Mouse (Mus musculus) olfactory bulb, adult 2 months (tissue): Measurements from ENCODE around the gene Celsr2. TPM values are rescaled to one million over a fixed set of nuclear protein-coding genes. Genes with fewer than 3 reads are reported as not detected.

Experiments
- H3K27ac ChIP-seq: fragments of 200-500 bp; 2 replicates; pipeline ENCODE4 v1.5.1; 2012; ENCODE audit warnings: low read depth, low read length; ENCODE audit not compliant: insufficient read depth
- H3K4me1 ChIP-seq: fragments of 200-500 bp; 2 replicates; pipeline ENCODE4 v1.6.1; 2012; ENCODE audit warnings: low read length; ENCODE audit not compliant: control insufficient read depth, insufficient read depth
- H3K4me3 ChIP-seq: fragments of 200-500 bp; 2 replicates; pipeline ENCODE4 v1.5.1; 2012; ENCODE audit warnings: mild to moderate bottlenecking, low read depth, low read length, moderate library complexity; ENCODE audit not compliant: insufficient read depth
- CTCF ChIP-seq: fragments of 200-500 bp; IDR thresholded peaks from 2 replicates; pipeline ENCODE4 v1.5.1; 2012; ENCODE audit warnings: low read depth, mild to moderate bottlenecking, low read length, moderate library complexity; ENCODE audit not compliant: insufficient read depth
- POLR2A ChIP-seq: fragments of 200-500 bp; IDR thresholded peaks from 2 replicates; pipeline ENCODE4 v1.6.1; 2012; ENCODE audit warnings: mild to moderate bottlenecking, low read depth, low read length, moderate library complexity; ENCODE audit not compliant: insufficient read depth
- WGBS: fragments of 180-500 bp; shearing (Covaris S2); methylation state at CpG from one replicate; pipeline ENCODE4 v1.1.7; 2018; 5-methylcytosine and 5-hydroxymethylcytosine counted together
- polyA plus RNA-seq: library from polyadenylated mRNA; stranded (reverse); fragments of >200 nt; gene quantifications from 2 replicates; pipeline ENCODE4 v1.2.4, GENCODE M21; 2012; ENCODE audit warnings: low replicate concordance; ENCODE audit not compliant: missing spikeins, insufficient read depth, insufficient read length

The Celsr2 gene
- polyA plus RNA-seq, 1 experiment, result not detected

DNA sequence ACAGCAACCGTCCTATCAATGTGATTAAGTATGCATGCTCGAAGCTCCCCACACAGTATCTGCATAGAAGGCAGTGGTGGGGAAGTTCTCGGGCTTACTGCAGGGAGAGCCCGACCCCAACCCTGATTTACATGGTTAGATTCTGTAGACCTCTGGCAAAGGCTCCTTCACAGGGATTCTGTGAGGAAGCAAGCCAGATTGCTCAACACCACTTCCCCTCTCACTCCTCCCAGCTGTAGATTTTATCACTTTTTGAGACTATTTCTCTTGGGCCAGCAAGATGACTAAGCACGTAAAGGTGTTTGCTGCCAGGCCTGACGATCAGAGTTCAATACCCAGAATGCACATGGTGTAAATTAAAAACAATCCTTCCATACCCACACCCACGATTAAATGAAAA, 69.5 kb downstream of the Celsr2 start:
- Histone ChIP-seq H3K4me1 (no peaks in the 10 kb centered on the region), H3K4me3 (no peak overlapping the region), H3K27ac (no peak overlapping the region)
- TF ChIP-seq POLR2A (no peak), CTCF (no peak)
- WGBS, result 88% methylated on average over 7 of the region's 7 CpGs

DNA sequence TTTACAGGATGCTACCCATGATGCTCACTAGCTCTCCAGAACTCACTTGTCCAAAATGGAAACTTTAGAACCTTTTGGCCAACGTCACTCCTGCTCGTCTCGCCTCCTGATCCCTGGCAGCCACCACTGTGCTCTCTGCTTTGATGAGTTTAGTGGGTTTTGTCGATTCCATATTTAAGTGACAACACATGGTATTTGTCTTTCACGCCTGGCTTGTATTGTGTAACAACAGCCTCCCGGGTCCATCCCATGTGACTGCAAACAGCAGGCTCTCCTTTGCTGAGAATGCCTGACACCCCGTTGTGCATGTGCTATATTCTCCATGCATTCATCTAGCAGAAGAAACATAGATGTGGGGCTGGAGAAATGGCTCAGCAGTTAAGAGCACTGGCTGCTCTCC, 73.2 kb downstream of the Celsr2 start:
- Histone ChIP-seq H3K4me3 (no peak overlapping the region), H3K27ac (no peak overlapping the region), H3K4me1 (no peaks in the 10 kb centered on the region)
- WGBS, result 73% methylated on average over 7 of the region's 7 CpGs
- TF ChIP-seq CTCF (no peak), POLR2A (no peak)

GRCm38 (mm10) chr3:108341040-108341439, 74.3 kb downstream of the Celsr2 start:
- H3K4me3 ChIP-seq, result no peak overlapping the region
- TF ChIP-seq CTCF (no peak), POLR2A (no peak)
- H3K4me1 ChIP-seq, result no peaks in the 10 kb centered on the region
- WGBS, result 77% methylated on average over 2 of the region's 2 CpGs
- no peak overlapping the region for H3K27ac ChIP-seq

Other genes starting within 250 kb of the Celsr2 start
- gene Amigo1, start 229.2 kb downstream of the Celsr2 start, polyA plus RNA-seq, result 177 and 487 TPM in 2 replicates
- not detected in 2 replicates for gene Cyb561d1, start 214.3 kb downstream of the Celsr2 start, polyA plus RNA-seq
- gene Atxn7l2, start 204.6 kb downstream of the Celsr2 start, polyA plus RNA-seq, result not detected in 2 replicates
- not detected in 2 replicates for gene Sypl2, start 188.9 kb downstream of the Celsr2 start, polyA plus RNA-seq
- not detected in 2 replicates for gene Psma5, start 158.6 kb downstream of the Celsr2 start, polyA plus RNA-seq
- 89.7 TPM in 1 of 2 replicates, not detected in the other for gene Sort1, start 131.5 kb downstream of the Celsr2 start, polyA plus RNA-seq
- not detected in 2 replicates for gene Mybphl, start 50.6 kb downstream of the Celsr2 start, polyA plus RNA-seq
- gene Psrc1, start 31.7 kb downstream of the Celsr2 start, polyA plus RNA-seq, result not detected in 2 replicates
- gene Sars, start 29.7 kb upstream of the Celsr2 start, polyA plus RNA-seq, result 343 TPM in 1 of 2 replicates, not detected in the other
- gene 1700013F07Rik, start 118.6 kb upstream of the Celsr2 start, polyA plus RNA-seq, result not detected in 2 replicates
- not detected in 2 replicates for gene 5330417C22Rik, start 121.0 kb upstream of the Celsr2 start, polyA plus RNA-seq
- not detected in 2 replicates for gene Tmem167b, start 146.9 kb upstream of the Celsr2 start, polyA plus RNA-seq
- gene Taf13, start 156.1 kb upstream of the Celsr2 start, polyA plus RNA-seq, result not detected in 2 replicates
- 109 TPM in 1 of 2 replicates, not detected in the other for gene Wdr47, start 175.7 kb upstream of the Celsr2 start, polyA plus RNA-seq
- gene Clcc1, start 238.4 kb upstream of the Celsr2 start, polyA plus RNA-seq, result not detected in 2 replicates